Mouse (Mus musculus) megakaryocyte, adult 5-6 weeks (primary cell): ENCODE results near the gene Gm43638. TPM values are rescaled to one million over a fixed set of nuclear protein-coding genes. Genes with fewer than 3 reads are reported as not detected.

Experiments used
- total RNA-seq, 2 experiments: library from RNA; stranded (forward) in 1 of 2; stranded (reverse) in 1 of 2; fragments of 153-499, 151-499 nt in 1 of 2; fragments of 221-1000, 200-1000 nt in 1 of 2; gene quantifications; 2 replicates each; pipeline versions ENCODE4 v1.2.3 to v1.2.4; 2015 to 2017

Gene Gm43638
- total RNA-seq, 2 experiments from 2014 or later: not detected

Other genes starting within 250 kb of the Gm43638 start
- not detected in 2 replicates for gene Ugt2b37, start 232.0 kb downstream of the Gm43638 start, total RNA-seq (2015)
- not detected in 2 replicates for gene Ugt2b37, start 232.0 kb downstream of the Gm43638 start, total RNA-seq (2017)
- not detected in 2 replicates for gene Ugt2a3, start 149.6 kb downstream of the Gm43638 start, total RNA-seq (2015)
- gene Ugt2a3, start 149.6 kb downstream of the Gm43638 start, total RNA-seq (2017): not detected in 2 replicates
- not detected in 2 replicates for gene Ugt2b38, start 62.6 kb downstream of the Gm43638 start, total RNA-seq (2015)
- gene Ugt2b38, start 62.6 kb downstream of the Gm43638 start, total RNA-seq (2017): not detected in 2 replicates
- not detected in 2 replicates for gene Ugt2a2, start 4.5 kb downstream of the Gm43638 start, total RNA-seq (2015)
- not detected in 2 replicates for gene Ugt2a2, start 4.5 kb downstream of the Gm43638 start, total RNA-seq (2017)
- gene Ugt2a1, start 4.1 kb upstream of the Gm43638 start, total RNA-seq (2015): not detected in 2 replicates
- gene Ugt2a1, start 4.1 kb upstream of the Gm43638 start, total RNA-seq (2017): not detected in 2 replicates
- not detected in 2 replicates for gene Sult1b1, start 51.4 kb upstream of the Gm43638 start, total RNA-seq (2015)
- not detected in 2 replicates for gene Sult1b1, start 51.4 kb upstream of the Gm43638 start, total RNA-seq (2017)
- not detected in 2 replicates for gene Sult1d1, start 82.2 kb upstream of the Gm43638 start, total RNA-seq (2015)
- not detected in 2 replicates for gene Sult1d1, start 82.2 kb upstream of the Gm43638 start, total RNA-seq (2017)
- gene Sult1e1, start 104.8 kb upstream of the Gm43638 start, total RNA-seq (2015): not detected in 2 replicates
- gene Sult1e1, start 104.8 kb upstream of the Gm43638 start, total RNA-seq (2017): not detected in 2 replicates
- not detected in 2 replicates for gene Csn1s1, start 179.4 kb upstream of the Gm43638 start, total RNA-seq (2015)
- not detected in 2 replicates for gene Csn1s1, start 179.4 kb upstream of the Gm43638 start, total RNA-seq (2017)
- not detected in 2 replicates for gene Csn2, start 212.8 kb upstream of the Gm43638 start, total RNA-seq (2015)
- not detected in 2 replicates for gene Csn2, start 212.8 kb upstream of the Gm43638 start, total RNA-seq (2017)